Mouse (Mus musculus) brain, adult 2 months (tissue): ENCODE measurements at regions not wholly inside any gene's neighbourhood (a gene's known extent, or its start where the extent isn't known, plus 50 kb on each side); places are given as distances from the start of the nearest gene placed in this dataset.
A peak's percentile ranks its signal among the peaks of the same experiment; 100 is the strongest.

Source experiments
- DNase-seq: peaks from one replicate; pipeline ENCODE4 v3.0.0; 2011; ENCODE audit warnings: low read depth, low spot score

- no peak for DNase-seq
Measured at GRCm38 (mm10) chr13:79453227-79453626, 1253.7 kb upstream of the Nr2f1 start.

DNA sequence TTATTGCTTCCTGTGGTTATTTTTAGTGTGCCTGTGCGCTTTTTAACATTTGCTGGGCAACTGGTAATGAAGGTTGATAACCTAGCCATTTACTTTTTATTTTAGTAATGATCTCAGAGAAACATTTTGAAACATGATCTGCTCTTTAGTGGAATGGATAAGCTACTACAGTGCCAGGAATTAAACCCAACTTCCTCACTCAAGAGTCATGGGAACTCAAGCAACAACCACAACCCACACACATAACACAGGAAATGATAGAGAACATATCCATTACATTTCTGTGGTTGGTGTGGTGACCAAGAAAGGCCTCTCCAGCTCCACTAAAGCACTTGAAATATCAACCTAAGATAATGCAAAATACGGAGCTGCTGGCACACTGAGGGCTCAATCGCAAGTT is 1243.6 kb upstream of the Nr2f1 start:
- DNase-seq: no peak

DNA sequence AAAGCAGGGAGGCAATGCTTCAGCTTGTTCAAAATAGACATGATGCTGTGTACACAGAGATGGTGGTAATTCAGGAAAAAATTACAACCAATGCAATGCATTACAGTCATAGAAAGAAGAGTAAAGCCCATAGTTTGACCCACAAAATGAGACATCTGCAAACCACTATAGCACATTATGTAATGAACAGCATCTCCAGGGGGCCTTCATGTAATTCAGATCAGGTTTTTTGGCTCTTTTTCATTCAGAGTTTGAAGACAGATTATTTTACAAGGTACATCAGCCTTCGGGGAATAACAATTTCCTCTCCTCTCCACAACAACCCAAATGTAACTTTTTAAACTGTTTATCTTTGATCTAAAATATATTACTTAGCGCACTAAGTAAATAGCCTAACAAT is 1243.1 kb upstream of the Nr2f1 start:
- DNase-seq: no peak

DNA sequence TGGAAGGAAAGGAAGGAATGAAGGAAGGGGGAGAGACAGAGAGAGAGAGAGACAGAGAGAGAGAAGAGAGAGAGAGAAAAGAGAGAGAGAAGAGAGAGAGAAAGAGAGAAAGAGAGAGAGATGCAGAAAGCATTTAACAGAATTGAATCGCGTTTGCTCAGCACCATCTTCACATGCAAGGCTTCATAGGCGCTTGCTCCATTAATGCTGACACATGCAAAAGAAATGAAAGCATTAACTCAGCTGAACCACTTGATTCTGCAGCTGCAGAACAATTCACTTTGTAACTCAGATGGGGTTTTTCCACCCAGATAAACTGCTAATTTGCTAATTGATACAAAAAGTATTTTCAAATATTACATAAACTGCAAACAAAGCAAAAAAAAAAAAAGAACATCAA is 1231.9 kb upstream of the Nr2f1 start:
- no peak for DNase-seq

GRCm38 (mm10) chr13:79430987-79431386 is 1231.4 kb upstream of the Nr2f1 start:
- DNase-seq: no peak

DNA sequence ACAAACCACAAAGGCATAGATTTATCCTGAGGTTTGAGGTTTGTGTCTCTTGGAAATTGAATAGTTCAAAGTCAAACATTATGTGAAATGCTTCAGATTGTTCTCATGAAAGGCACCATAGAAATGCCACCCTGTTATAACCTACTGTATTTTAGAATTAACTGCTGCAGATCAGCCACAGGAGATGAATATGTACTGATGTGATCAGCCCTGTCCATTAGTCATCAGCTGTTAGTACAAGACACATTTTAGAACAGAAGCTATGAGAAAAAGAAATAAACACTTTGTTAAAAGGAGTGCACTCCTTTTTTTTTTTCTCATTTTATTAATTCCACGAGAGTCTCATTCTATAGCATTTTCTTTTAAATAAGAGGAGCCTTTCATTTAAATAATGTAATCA is 1231.0 kb upstream of the Nr2f1 start:
- DNase-seq: no peak

DNA sequence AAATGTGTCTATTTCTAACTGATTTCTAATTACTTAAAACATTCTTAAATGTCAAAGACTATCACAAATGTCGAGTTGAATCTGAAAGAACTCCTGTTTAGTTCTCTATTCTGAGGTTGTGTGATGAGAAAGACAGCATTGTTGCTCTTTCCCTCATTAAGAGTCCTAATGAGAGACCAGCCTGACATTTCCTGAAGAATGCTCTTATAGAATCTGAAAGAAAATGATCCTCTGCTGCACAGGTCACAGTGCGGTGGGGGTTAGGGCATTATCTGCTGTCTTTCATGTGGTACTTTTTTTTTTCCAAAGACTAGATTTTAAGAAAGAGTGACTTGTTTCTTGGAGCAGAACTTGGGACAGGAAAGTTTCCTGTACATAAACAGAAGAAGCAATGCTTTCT is 1218.3 kb upstream of the Nr2f1 start:
- DNase-seq: no peak

DNA sequence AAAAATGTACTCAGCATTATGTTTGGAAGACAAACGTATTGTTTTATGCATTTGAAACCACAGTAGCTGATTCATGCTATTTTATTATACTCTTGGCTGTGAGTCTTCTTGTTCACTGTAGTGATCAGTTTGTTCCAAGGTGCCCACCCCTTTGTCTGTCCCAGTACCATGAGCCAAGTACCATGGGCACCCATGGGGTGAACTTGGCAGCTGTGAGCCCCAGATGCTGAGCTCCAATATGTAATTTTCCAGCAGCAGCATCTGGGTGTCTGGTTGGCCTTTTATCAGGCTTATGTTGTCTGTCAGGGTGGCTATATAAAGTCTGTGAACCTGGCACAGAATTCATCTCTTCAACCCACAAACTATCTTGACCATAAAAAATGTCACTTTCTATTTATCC is 1200.5 kb upstream of the Nr2f1 start:
- DNase-seq: peak; percentile 10

GRCm38 (mm10) chr13:79393938-79394337 is 1194.4 kb upstream of the Nr2f1 start:
- no peak for DNase-seq

- no peak for DNase-seq
Measured at GRCm38 (mm10) chr13:79387928-79388327, 1188.4 kb upstream of the Nr2f1 start.

DNA sequence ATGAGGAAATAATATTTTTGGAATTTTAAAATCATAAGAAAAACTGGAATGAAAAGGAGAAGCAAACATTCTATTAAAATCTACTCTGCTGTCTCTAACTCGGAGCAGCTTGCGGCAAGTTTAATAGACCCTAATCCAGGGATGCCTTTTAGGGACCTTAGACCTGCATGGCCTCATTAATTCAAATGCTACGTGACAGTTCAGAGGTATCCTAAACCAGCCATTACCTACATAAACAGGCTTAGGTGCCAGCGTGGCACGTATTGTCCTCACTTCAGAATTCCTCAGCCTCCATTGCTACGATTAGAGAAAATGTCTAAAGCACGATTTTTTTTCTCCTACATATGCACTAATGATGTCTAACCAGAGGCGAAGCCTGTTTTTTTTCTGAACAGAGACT is 1141.9 kb upstream of the Nr2f1 start:
- no peak for DNase-seq

GRCm38 (mm10) chr13:79340459-79340858 is 1140.9 kb upstream of the Nr2f1 start:
- no peak for DNase-seq

GRCm38 (mm10) chr13:79339793-79340192 is 1140.2 kb upstream of the Nr2f1 start:
- no peak for DNase-seq

- DNase-seq: no peak
Measured at GRCm38 (mm10) chr13:79320146-79320545, 1120.6 kb upstream of the Nr2f1 start.

GRCm38 (mm10) chr13:79309584-79310110 is 1110.1 kb upstream of the Nr2f1 start:
- no peak for DNase-seq

DNA sequence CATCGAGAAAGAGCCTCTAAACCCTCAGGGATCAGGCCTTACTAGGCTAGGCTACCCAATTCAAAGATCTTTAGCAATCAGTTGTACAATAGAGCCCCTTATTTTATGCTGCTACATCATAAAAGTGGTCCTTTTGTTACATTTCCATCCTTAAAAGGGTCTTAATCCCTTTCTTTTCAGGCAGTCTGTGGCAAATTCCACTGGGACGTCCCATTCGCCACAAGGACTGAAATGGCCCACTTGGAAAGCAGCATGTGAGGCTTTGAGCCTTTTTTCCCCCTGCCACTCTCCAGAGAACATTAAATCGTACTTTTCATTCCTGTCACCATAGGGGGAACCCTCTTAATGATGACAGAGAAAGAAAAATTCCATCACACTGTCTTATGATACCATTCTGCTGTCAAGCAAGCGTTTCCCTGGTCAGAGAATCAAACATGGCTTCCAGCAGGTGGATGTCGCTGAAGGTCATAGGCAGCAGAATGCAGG is 1097.7 kb upstream of the Nr2f1 start:
- DNase-seq: no peak

DNA sequence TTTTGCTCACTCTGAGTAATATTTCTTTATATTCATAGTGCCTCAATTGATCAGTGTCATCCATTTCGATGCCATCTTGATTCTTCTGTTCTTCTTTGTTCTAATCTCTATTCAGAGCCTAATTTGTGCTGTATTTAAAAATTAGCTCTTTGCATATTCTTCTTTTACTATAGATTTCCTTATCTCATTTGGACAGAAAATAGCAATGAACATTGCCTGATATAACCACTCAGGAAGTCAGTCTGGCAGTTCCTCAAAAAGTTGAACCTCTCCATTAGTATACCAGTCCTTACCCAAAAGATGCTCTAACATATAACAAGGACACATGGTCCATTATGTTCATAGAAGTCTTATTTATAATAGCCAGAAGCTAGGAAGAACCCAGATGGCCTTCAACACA is 1088.5 kb upstream of the Nr2f1 start:
- DNase-seq: no peak

GRCm38 (mm10) chr13:79286181-79286580 is 1086.6 kb upstream of the Nr2f1 start:
- no peak for DNase-seq

DNA sequence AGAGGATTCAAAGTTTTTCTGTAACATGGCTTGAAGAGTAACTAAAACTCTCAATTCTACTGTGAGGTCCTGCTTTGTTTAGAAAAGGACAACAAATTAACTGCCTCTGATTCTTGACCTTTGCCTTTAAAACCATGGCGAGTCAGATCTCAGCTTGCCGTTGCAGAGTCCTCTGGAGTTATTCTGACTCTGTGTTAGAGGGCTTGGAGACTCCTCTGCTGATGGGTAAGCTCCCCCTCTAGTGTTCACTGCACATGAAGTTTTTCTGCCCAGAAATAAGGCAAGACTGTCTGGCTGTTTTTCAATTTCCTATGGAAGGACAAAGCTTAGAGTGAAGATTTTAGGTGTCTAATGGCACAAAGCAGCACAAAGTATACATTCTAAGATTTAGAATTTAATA is 1085.9 kb upstream of the Nr2f1 start:
- peak; percentile 46 for DNase-seq

DNA sequence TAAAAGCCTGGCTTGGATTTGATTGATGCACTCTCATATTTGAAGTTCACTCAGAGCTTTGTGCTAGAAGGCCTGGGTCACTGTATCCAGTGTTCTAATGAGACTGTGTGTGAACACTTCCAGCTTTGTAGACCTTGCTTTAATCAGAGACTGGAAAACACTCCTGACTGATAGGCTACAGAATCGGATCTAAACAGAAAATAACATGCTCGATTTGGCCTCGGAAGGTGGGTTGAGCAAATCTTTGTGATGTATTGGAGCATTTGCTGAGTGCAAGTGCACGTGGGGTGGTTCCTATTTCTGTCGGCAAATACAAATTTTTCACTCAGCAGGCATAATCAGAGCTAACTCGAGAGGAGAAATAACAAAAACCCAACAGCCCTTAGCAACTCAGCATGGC is 1078.2 kb upstream of the Nr2f1 start:
- peak; percentile 7 for DNase-seq

GRCm38 (mm10) chr13:79277313-79277712 is 1077.8 kb upstream of the Nr2f1 start:
- peak; percentile 6 for DNase-seq

DNA sequence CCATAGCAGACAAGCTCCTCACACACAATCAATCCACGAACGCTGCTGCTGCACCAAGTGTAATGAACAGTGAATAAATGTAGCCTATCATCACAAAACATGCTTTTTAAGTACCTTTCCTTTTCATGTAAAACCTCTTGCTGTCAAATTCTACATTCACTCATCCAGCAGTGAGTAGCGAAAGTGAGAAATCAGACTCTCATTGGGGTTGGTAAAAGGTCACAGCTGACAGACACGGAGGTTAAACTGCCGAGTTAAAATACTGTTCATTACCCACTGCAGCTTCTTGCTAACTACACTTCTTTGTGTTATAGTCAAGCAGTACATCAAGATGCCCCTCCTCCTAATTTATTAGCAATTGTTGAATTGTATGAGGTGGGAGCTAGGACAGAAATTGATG is 1055.8 kb upstream of the Nr2f1 start:
- DNase-seq: no peak

- DNase-seq: no peak
Measured at GRCm38 (mm10) chr13:79252385-79252784, 1052.8 kb upstream of the Nr2f1 start.

DNA sequence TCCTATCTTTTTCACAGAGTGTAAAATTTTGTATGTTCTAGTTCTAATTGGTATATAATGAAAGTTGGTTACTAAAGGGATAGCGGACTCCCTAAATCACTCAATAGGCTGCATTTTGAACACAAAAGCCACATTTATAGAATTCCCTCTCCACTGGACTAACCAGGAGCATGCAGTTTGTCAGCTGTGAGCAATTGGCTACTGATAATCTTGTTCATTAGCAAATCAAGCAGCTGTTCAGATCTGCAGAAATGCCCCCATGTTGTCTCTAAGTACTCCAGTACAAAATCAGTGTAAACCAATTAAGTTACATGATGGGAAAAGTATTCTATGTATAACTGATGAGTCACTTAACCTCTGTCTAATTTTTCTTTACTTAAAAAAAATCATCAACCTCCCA is 1051.7 kb upstream of the Nr2f1 start:
- DNase-seq: no peak
